Mouse (Mus musculus): ENCODE results near the gene Psg27.
"Not testable (repeated sequence)": the region's sequence is repeated elsewhere in the genome, so short reads cannot be mapped to it uniquely, and the experiment has no call there.

DNA sequence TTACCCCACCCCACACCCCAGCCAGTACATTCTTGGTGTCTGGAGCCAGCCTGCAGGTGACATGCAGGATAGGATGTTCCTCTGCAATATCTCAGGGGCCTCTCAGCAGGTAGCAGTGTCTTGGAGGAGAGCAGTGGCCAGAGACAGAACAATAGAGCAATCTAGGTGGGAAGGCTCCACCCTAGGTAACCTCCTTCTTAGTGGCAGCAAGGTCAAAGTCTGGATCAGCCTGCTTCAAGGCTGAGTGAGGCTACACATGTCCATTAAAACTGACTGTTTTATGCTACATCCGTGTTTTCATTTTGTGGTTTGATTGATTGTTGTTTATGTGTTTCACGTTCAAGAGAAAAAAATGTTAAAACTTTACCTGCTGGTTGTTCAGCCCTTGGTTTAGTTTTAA is 54.7 kb downstream of the Psg27 start:
- not testable (repeated sequence) for TF ChIP-seq CTCF (IDR thresholded peaks at IDR 0.05; ENCODE audit: low read depth); EP300 (optimal IDR thresholded peaks at IDR 0.05)
